Mouse (Mus musculus): ENCODE measurements at regions not wholly inside any gene's neighbourhood (a gene's known extent, or its start where the extent isn't known, plus 50 kb on each side); places are given as distances from the start of the nearest gene placed in this dataset.

GRCm38 (mm10) chr2:57424879-57425278, 187.4 kb downstream of the Gpd2 start:
- no peak for DNase-seq (ENCODE audit: low read depth, low spot score)

DNA sequence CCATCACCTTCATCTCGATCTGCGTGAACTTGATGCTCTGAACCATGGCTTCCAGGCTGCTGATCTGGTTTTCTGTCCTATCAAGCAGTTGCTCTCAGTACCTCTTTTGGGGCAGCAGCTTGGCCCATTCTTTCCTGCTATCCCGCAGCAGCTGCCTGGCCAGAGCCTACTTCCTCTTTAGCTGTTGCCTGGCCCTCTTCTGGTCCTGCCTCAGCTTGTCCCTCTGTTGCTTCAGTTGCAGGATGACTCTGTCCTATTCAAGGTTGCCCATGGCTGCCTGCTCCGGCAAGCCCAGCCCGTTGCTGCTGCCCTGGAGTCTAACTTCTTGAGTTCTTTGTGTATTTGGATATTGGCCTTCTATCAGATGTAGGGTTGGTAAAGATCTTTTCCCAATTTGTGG, 188.0 kb downstream of the Gpd2 start:
- peak; percentile 49 for DNase-seq (ENCODE audit: low read depth, low spot score)

DNA sequence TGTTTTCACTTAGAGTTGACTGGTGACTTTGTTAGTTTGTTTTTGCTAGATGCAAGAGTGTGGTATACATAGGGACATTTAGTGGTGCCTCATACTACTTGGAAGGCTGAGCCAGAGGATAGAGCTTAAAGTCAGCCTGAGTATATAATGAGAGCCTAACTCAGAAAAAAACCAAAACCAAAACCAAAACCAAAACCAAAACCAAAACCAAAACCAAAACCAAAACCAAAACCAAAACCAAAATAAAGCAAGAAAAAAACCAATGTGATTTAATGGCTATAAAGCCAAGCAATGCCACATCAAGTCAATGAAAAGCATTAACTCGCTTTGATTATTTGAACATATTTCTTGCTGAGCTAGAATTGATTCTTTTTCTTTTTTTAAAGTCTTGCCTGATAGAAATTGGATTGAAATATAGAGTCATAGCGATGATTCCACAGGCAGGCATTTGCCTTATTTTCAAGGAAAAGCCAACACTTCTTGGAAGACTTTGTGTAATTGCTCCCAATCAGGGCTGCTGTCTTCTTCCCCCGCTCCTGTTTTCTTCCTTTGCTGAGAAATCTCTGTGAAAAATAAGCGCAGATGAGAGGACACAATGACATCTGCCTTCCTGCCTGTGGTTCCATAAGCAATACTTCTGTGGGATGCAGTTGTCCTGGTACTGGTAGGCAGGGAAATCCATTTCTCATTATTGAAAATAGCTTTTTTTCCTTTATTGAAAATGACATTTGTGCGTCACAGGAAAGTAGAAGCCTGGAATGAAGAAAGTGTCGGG, 213.7 kb downstream of the Gpd2 start:
- no peak for DNase-seq (ENCODE audit: low read depth, low spot score)

- no peak for DNase-seq (ENCODE audit: low read depth, low spot score)
Measured at GRCm38 (mm10) chr2:57453896-57454679, 216.7 kb downstream of the Gpd2 start.

DNA sequence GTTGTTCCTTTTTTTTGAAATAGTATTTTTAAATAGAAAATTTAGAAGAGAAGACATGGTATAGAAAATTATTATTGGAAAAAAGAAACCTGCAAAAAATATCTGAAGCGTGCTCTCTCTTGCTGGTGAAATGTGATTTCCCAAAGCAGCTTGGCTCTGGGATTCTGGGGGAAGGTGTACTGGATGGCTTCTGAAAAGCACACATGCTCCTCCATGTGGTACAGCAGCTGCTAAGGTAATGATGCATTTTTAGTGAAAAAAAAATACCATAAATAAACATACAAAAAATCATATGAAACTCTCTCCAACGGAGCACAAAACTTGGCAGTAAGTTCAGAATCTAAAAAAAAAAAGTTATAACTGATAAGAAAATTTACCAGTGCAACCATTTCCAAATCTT, 222.5 kb downstream of the Gpd2 start:
- no peak for DNase-seq (ENCODE audit: low read depth, low spot score)

DNA sequence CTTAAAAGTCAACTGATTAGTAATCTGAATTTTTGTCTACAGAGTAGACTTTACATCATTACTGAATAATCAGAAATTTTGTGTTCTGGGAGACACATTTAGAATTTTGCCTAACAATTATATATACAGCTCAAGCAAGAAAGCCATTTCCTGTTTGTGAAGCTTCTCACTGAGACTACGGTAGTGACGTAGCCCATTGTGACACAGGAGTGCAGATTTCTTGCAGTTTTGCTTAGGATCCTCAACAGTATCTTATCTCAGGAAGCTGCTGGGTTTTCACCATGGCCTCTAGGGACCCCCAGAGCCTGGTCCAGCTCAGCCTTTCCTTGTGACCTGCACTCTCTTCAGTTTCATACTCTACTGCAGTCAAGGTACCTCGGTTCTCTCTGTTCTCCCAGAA, 236.4 kb downstream of the Gpd2 start:
- no peak for DNase-seq (ENCODE audit: low read depth, low spot score)

- DNase-seq (ENCODE audit: low read depth, low spot score): no peak
Measured at GRCm38 (mm10) chr2:57492116-57492515, 254.7 kb downstream of the Gpd2 start.

DNA sequence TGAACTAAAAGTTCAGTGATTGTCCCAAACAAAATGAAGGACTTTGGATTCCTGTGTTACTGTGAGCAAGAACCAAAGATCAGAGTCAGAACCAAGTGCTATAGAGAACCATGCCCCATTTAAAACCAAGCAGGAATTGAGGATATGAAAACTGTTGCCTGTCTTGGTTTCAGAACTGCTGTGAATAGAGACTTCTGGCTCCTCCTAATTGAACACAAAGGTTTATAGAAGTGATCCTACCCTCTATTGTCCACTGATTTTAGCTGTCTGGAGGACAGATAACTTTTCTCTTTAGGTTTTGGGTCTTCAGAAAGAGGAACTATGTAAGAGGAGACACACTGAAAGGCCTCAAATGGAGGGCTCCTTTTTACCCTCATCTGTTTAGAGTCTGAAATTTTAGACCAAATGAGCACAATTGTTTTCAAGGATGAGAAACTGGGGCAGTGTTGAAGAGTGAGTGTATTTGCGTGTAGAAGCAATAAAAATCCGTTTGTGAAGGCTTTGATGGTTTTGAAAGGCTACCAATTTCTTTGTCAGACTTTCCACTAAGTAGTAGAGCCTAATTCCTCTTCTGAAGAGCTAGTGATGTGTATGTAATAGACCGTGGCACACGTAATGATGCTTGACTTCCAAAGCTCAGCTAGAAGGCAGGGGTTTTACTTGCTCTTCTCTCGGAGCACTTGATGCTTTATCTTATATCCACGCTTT, 255.6 kb downstream of the Gpd2 start:
- DNase-seq (ENCODE audit: low read depth, low spot score): no peak

DNA sequence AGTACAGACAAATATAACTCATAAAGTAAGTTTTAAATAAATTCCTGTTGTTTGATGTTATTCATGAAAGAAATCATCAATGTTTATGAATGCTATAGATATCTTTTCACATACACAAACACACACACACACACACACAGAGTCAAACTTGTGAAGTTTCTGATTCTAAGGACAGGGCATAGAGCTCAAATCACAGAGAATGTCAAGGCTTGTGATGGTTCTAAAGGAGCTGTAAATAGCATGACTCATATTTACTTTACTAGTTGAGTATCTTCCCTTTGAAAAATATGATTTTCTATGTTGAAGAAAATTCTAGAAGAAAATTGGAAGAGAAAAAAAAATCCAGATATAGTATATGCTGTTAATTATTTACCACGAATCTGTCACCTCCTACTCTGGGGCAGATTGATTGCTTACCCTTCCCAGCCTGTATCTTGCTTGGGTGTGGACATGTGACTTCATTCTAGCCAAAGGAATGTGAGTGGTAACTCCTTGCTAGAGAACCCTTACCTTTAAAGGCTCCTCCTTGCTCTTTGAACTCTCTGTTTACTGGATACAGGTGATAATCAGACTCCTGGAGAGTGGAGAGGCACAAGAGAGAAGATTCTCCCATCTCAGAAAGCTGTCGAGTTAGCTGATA, 259.0 kb downstream of the Gpd2 start:
- DNase-seq (ENCODE audit: low read depth, low spot score): no peak

DNA sequence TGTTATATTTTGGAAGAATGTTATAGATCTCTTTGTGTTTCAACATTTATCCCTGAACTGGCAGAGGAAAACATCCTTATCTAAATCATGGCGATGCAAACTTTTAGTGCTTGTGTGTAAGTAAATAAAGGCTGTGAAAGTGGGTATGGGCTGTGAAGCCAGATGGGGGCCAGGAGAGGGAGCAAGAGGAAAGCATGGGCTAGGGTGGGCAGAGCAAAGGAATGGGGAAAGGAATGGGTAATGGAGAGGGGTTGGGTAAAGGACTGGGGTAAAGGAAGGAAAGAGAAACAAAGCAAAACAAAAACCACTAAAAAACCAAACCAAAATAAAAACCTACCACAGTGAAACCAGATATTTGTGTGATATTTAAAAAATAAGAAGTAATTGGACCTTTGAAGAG, 260.5 kb downstream of the Gpd2 start:
- no peak for DNase-seq (ENCODE audit: low read depth, low spot score)

GRCm38 (mm10) chr2:57504678-57505077, 267.2 kb downstream of the Gpd2 start:
- DNase-seq (ENCODE audit: low read depth, low spot score): no peak

- DNase-seq (ENCODE audit: low read depth, low spot score): no peak
Measured at GRCm38 (mm10) chr2:57522465-57522864, 285.0 kb downstream of the Gpd2 start.

- no peak for DNase-seq (ENCODE audit: low read depth, low spot score)
Measured at GRCm38 (mm10) chr2:57522983-57523382, 285.5 kb downstream of the Gpd2 start.

DNA sequence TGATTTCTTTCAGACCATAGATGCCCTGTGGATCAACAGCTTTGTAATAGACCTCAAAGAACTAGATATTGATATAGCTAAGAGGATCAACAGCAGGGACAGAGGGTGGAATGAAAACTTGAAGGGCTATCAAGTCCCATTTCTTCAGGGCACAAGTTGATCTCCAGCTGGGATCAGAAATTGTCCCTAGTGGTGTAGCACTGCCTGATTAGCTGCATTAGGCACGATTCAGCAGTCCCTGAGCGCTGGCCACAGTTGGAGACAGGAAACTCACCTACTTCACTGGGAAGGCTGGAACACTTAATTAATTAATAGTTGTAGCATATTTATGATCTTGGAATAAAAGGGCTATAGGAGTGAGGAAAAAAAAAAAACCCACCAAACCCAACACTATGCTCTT, 290.5 kb downstream of the Gpd2 start:
- DNase-seq (ENCODE audit: low read depth, low spot score): no peak

DNA sequence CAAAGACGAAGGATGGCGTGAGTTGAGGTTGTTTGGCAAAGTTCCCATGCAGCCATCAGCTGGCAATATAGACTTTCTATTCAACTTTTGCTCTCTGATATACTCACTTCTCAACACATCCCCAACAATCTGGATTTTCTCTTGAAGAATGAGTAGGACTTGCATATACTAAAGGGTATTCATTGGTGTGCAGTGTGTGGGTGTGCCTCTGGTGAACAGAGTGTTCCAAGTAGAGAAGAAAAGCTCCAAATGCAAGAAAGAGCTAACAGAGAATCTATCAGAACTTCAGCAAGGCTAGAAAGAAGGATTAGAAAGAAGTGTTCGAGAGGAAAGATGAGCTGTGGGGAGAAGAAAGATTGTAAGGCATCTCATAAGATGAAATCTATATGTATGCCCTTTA, 302.4 kb downstream of the Gpd2 start:
- no peak for DNase-seq (ENCODE audit: low read depth, low spot score)

DNA sequence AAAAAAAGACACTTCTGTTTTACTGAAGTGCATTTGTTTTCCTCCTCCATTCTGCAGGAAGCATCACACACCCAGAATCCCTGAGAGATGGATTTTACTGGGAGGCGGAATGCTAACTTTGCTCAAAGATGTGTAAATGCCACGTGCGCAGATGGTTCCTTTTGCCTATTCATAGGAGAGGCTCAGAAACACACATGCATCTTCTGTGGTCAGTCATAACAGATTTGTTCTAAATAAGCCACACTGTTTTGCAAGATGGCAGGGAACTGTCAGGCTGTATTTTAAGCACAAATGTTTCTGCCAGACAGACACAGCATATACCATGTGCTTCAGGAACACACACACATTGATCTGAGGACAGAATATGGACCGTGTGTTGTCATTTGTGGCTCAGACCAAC, 327.8 kb downstream of the Gpd2 start:
- DNase-seq (ENCODE audit: low read depth, low spot score): no peak

- no peak for DNase-seq (ENCODE audit: low read depth, low spot score)
Measured at GRCm38 (mm10) chr2:57566103-57566502, 328.7 kb downstream of the Gpd2 start.

GRCm38 (mm10) chr2:57567183-57567582, 329.7 kb downstream of the Gpd2 start:
- DNase-seq (ENCODE audit: low read depth, low spot score): no peak

GRCm38 (mm10) chr2:57587065-57587464, 349.6 kb downstream of the Gpd2 start:
- DNase-seq (ENCODE audit: low read depth, low spot score): no peak

DNA sequence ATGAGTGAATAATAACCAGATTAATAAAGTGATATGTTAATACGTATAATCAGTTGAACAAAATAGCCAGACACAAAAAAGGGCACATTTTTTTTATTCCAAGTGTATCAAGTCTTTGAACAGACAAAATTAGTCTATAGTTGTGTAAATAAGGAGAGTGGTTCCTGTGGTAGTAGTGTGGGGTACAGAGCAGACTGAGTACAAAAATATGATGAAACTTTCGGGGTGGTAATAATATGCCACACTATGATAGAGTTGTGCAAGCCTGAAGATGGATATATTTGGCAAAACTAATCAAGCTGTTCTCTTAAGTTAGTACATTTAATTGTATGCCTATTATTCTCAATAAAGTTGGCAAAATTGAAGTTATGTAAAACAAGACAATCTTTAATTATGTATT, 356.1 kb downstream of the Gpd2 start:
- no peak for DNase-seq (ENCODE audit: low read depth, low spot score)

DNA sequence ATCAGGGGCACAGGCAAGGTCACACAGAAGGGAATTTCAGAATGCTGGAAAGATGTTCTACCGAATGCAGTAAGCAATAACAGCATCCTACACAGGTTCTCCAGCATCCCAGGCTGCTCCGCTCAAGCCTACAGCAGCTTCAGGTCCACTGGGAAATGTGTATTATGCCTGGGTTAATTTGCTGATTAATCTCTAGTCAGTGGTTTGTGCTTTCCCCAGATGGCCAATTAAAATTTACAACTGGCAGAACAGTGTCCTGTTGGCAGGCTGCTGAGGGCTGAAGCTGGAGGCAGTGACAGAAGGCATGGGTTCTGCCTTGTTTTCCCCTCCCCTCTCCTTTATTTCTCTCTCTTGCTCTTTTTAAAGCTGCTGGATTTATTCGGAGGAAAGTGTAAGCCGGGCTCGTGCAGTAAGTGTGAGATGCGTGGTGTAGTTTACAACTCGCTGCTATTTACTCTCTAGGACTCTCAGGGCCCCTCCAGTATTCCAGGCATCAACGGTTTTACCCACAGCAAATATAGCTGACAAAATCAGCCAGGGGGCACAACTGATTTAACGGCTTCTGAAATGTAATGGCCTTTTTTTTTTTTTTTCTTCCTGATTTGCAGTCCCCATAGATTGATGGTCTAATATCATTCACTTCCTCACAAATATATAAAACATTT, 360.4 kb downstream of the Gpd2 start:
- no peak for DNase-seq (ENCODE audit: low read depth, low spot score)

GRCm38 (mm10) chr2:57611599-57611998, 374.2 kb downstream of the Gpd2 start:
- no peak for DNase-seq (ENCODE audit: low read depth, low spot score)
